Mouse (Mus musculus) stomach, postnatal 0 days (tissue): ENCODE results near the gene Pnrc2.

Experiments
- CTCF ChIP-seq: IDR thresholded peaks from 2 replicates; pipeline ENCODE4 v1.5.1; 2016; ENCODE audit warnings: antibody characterized with exemption, low read depth, mild to moderate bottlenecking, moderate library complexity
- EP300 ChIP-seq: optimal IDR thresholded peaks from 2 replicates; pipeline ENCODE3; 2016; ENCODE audit warnings: antibody characterized with exemption

DNA sequence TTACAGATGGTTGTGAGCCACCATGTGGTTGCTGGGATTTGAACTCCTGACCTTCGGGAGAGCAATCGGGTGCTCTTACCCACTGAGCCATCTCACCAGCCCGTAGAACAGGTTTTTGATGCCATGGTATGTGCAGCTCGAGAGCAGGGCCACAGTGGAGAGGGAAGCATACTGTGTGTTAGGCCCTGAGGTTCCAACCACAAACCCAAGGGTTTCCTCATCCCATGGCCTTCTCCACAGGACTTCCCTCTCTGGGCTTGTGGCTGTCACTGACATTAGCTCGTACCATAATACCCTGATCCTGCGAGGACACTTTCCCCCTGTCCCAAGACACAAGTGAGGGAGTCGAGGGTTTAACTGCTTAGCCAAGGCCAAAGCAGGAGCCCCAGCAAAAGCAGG is 25.4 kb upstream of the Pnrc2 start:
- TF ChIP-seq EP300: no peak
- no peak for TF ChIP-seq CTCF
